Mouse (Mus musculus): ENCODE measurements at regions not wholly inside any gene's neighbourhood (a gene's known extent, or its start where the extent isn't known, plus 50 kb on each side); places are given as distances from the start of the nearest gene placed in this dataset.
"Not testable (repeated sequence)": the region's sequence is repeated elsewhere in the genome, so short reads cannot be mapped to it uniquely, and the experiment has no call there.

- in situ Hi-C loops (cut with MboI, MseI): no loop called here
Observed at GRCm38 (mm10) chr1:81637357-81637756, 560.6 kb downstream of the Nyap2 start.

- in situ Hi-C loops (cut with MboI, MseI): no loop called here
Observed at GRCm38 (mm10) chr1:81652990-81653717, 576.4 kb downstream of the Nyap2 start.

DNA sequence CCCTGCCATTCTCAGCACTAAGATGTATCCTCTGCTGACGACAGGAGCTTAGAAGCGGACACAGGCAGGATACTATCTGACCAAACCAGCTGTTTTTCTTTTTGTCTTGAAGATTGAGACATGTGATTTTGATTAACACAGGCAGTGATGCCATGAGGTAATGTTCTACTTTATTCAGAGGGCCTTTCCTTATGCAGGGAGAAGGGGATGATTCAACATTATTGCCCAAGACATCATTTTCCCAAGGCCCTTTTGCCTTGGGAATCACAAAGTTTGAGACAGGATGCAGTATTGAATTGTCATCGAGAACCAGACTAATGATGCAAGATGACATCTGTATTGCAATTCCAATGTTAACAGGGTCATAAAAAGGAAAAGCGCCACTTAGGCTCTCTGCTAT lies 571.7 kb upstream of the Gm9747 start:
- in situ Hi-C loops (cut with MboI, MseI): no loop called here

- in situ Hi-C loops (cut with MboI, MseI): no loop called here
Observed at GRCm38 (mm10) chr1:81671142-81671541, 561.8 kb upstream of the Gm9747 start.

- in situ Hi-C loops (cut with MboI, MseI): no loop called here
Observed at GRCm38 (mm10) chr1:81671725-81672124, 561.2 kb upstream of the Gm9747 start.

- in situ Hi-C loops (cut with MboI, MseI): no loop called here
Observed at GRCm38 (mm10) chr1:81675576-81676342, 557.2 kb upstream of the Gm9747 start.

DNA sequence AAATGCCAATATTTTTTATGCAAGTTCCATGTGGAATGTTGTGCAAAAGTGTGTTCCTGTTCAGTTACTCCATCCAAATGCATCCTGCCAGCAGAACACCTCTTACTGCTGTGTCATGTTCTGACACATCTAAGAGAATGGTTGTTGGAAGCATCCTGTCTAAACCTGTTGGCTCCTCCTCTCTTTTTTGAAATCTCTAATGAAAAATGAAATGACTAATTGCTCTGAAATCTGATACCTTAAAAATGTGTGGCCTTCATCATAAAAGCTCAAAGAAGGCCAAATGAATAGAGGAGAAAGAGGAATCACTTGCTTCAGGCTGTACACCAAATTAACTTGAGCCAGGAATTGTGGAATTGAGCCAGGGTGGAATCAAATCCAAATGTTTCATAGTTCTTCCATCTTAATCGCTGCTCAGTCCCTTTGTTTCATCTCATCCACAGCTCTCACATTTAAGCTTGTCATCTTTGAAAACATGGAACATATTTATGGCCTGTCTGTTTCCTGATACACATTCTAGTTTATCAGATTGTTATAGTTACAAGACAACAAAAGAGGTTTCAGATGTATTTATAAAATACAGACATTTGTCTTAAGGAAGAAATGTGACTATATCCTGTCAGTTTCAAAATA lies 555.0 kb upstream of the Gm9747 start:
- in situ Hi-C loops (cut with MboI, MseI): no loop called here

DNA sequence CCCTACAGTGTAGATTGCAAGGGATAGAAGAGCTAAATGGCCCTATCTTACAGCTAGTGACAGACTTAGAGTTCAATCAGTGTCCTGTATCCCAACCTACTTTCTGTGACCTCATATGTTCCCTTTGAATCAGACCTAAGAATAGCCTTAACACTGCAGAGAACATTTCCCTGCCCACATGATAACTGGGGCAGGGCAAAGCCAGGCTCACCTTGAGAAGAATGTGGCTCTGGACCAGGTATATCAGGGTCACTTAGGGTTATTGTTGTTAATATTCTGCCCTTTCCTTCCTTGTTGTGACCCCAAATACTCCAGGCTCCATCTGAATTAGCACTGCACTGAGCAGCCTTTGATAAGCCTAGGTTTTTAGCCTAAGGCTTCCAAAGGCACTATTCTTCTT lies 536.8 kb upstream of the Gm9747 start:
- in situ Hi-C loops (cut with MboI, MseI): no loop called here

DNA sequence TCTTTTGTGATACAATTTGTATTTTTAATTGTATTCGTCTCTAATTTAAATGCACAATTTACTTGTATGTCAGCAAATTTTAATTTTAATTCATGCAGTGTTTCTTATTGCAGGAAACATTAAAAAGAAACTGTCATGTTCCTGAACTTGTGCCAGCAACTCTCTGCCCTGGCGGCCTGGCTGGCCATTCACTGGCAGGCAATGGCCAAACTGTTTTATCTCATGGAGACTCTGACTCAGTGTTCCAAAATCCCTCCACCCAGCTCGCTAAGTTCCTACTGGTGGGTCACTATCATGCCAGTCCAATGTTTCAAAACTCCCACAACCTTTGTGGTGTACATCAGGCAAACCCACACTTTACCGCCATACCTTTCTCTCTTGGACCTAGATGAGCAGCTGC lies 523.7 kb upstream of the Gm9747 start:
- in situ Hi-C loops (cut with MboI, MseI): no loop called here

DNA sequence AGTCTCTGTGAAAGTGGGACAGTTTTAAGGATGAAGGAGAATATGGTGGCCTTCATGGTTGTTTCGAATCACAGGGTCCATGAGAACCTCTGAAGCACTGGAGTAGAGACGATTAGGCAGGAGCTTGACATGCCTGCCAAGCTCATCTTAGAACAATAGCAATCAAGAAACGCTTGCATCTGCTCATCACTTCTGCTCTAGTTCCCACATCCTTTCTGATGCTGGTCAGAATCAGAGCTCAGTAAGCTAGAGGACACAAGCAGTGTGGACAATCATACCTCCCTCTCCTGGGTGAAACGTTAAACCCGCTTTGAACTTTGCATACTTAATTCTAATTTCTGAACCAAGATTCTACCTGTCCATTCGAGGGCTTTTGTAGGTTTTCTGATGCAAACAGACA lies 515.8 kb upstream of the Gm9747 start:
- in situ Hi-C loops (cut with MboI, MseI): no loop called here

DNA sequence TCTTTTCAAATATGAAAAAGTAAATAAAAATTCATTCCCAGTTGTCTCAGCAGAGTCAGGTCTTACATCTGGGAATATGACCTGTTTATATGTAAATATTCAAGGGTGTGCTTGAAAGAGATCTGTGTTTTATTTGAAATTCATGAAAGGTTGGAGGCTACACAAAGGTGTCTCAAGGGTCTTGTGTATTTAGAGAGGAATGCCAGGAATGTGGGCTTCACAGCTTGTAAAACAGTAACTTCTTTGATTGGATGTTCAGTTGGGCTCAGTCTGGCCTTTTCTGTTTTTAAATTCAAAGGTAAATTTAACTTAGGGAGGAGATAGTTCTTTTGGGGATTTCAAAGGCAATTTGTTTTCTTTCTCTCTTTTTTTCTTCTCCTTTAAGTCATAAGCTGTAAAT lies 514.7 kb upstream of the Gm9747 start:
- in situ Hi-C loops (cut with MboI, MseI): no loop called here

DNA sequence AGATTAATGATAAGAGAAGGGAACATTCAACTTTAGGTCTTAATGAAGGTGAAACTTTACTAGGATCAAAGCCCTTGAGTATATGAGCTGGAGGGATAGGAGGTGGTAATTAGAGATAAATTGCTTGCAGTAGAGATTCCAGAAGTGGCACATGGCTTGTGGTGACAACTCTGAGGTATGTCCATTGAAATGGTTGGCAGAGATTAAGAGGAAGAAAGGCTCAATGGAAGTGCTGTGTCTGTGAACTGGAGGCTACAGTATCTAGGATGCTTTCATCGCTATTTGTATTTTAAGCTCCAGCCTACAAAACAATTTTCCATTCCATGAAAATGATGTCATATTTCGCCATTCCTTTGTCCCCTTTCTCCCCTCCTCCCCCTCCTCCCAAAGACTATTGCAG lies 508.1 kb upstream of the Gm9747 start:
- in situ Hi-C loops (cut with MboI, MseI): no loop called here

GRCm38 (mm10) chr1:81726268-81727132 lies 506.4 kb upstream of the Gm9747 start:
- in situ Hi-C loops (cut with MboI, MseI): no loop called here

GRCm38 (mm10) chr1:81737111-81737833 lies 495.6 kb upstream of the Gm9747 start:
- in situ Hi-C loops (cut with MboI, MseI): no loop called here

- in situ Hi-C loops (cut with MboI, MseI): no loop called here
Observed at GRCm38 (mm10) chr1:81738384-81738783, 494.5 kb upstream of the Gm9747 start.

- in situ Hi-C loops (cut with MboI, MseI): no loop called here
Observed at GRCm38 (mm10) chr1:81739392-81739791, 493.5 kb upstream of the Gm9747 start.

DNA sequence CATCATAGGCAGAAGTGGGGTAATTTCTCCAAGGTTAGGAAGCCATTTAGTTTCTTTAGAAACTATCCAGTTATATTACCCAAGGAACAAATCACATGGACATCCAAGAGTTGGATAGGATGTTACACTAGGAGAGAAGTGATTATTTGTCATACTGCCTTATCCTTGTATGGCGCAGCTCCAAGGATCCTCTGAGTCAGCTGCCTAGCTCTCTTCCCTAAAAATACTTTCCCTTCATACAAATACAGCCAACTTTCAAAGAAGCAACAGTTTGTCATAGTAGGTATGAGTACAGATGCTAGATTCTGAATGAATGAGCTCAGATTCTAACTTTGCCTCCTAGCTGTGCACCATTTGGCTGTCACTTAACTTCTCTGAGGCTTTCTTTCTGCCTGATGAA lies 492.9 kb upstream of the Gm9747 start:
- in situ Hi-C loops (cut with MboI, MseI): no loop called here

- in situ Hi-C loops (cut with MboI, MseI): not testable (repeated sequence)
Observed at GRCm38 (mm10) chr1:81741882-81742281, 491.0 kb upstream of the Gm9747 start.

- in situ Hi-C loops (cut with MboI, MseI): no loop called here
Observed at GRCm38 (mm10) chr1:81744524-81744923, 488.4 kb upstream of the Gm9747 start.

- in situ Hi-C loops (cut with MboI, MseI): no loop called here
Observed at GRCm38 (mm10) chr1:81745024-81745960, 487.6 kb upstream of the Gm9747 start.
